Mouse (Mus musculus): Measurements from ENCODE around the gene Msi2.

GRCm38 (mm10) chr11:88389530-88389929, 328.8 kb downstream of the Msi2 start:
- TF ChIP-seq CTCF (IDR thresholded peaks at IDR 0.05; ENCODE audit: low read depth, low read length) = no peak
- no peak for TF ChIP-seq POLR2A (IDR thresholded peaks at IDR 0.05; ENCODE audit: extremely low read depth, insufficient read depth, low read length)
